Mouse (Mus musculus) lung, adult 18-20 months (tissue): ENCODE measurements around the gene Matn3.
"Not testable (repeated sequence)": the region's sequence is repeated elsewhere in the genome, so short reads cannot be mapped to it uniquely, and the experiment has no call there.

Experiments used
- DNase-seq, 2 experiments: peaks; one replicate each; pipeline ENCODE4 v3.0.0; 2022; ENCODE audit warnings: mixed read lengths in 2 of 2

Gene Matn3

DNA sequence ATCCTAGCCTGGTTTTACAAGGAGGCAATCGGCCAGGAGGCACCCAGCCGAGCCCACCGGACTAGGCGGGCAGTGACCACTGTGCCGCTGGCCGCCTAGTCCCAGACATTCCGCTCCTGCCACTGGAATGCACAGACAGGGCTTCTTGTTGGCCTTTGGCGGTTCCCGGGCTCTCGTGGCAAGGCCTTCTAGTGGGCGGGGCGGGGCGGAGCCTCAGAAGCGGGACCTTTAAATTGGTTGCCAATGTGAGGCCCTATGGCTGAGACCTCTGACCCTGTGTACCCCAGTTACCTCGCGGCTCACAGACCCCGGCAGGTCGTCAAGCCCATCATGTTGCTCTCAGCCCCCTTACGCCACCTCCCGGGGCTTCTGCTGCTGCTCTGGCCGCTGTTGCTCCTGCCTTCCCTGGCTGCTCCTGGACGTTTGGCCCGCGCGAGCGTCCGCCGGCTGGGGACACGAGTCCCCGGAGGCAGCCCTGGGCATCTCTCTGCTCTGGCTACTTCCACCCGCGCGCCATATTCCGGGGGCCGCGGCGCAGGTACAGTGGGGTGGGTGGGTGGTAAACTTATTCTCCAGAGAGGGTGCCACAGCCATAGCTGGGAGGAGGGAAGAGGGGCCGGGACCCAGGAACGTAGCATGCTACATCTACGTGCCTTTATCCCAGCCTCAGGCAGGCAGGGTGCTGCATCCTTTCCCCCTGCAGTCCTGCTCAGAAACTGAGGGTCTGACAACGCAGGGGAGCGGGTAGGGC, at the start of gene Matn3:
Matn3 (plus strand) TSS at position 216 of the 751 bp plus-strand sequence.
- DNase-seq = peak; percentile 85 to 88

DNA sequence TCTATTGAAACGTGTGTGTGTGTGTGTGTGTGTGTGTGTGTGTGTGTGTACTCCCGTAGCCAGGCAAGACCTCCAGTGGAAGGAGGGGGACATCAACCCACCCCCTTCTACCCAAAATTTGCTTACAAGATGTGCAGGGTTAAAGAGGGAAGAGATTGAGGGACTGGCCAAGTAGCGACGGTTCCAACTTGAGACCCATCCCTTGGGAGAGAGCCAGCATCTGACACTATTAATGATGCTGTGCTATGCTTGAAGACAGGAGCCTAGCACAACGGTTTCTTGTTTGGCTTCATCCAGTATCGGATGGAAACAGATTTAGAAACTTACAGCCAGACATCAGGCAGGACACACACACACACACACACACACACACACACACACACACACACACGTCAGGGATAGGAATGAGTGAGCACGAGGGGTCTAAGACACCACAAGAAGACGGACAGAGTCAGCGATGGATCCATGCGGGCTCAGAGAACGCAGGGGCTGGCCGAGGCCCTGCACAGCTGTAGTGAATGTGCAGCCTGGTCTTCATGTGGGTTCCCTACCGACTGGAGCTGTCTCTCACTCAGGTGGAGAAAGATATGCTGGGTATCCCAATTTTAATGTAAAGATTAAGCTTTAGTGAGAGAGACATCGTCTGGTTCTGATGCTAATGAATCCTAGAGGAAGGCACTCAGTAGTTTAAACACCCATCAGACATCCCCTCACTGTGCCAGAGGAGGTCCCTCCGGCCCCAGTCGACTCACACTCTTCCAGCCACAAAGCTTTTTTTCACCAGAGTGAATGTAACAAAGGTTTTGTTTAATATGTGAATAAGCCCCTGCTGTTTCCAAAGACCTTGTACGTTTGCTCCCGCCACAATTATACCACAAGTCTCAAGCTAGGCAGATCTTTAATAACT, 48.6 kb upstream of the Matn3 start:
- DNase-seq = no peak

DNA sequence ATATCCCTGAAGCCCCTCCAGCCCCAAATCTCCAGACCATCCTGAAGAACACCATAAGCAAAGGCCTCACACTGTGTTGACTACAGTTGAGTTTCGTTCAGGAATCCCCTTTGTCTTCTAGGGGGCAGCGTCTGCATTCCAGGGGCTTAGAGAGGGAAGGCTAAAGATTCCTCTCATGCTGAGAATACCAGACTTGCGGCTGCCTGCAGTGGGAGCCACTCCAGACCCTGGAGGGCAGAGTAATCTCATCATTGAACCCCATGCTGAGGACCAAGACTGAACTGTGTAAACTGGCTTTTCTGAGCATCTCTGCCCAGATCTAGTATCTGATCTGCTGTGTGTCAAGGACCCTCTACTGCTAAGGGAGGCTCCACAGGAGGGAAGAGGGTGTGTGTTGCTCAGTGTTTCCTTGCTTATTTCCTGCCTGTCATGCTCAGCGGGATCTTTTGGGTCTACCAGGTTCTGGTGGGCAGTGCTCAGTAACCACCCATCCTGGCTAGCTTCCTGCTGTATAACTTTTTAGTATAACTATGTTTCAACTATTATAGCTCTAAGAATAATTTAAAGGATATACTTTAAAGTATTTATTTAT, 47.5 kb upstream of the Matn3 start:
- no peak for DNase-seq

DNA sequence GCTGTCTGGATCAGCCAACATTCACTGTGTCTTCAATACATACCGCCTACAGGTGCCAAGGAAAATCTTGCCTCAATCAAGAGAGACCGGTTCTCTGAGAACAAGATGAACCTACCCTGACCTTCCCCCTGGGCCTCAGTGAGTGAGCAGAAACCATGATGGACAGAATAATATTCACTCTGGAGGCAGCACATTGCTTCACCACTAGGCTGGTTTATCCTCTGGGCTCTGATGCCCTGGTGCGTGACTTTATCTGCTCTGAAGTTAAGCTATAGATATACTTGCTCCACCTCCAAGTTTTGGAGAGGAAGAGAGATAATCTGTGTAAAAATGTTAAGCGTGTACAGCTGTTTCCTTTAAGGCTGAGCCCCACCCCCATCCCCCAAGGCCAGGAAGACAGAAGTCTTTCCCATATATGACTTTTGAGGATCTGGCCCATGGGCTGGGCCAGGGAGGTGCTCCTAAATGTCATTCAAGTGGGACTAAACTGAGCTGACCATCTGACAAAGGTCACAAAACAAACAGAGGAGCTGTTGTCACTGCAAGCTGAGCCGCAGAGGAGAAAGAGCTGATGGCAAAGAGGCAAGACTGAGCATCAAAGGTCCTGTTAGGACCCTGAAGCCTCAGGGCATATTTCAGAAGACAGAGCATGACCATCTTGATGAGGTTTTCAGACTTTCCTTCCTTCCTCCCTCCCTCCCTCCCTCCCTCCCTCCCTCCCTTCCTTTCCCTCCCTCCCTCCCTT, 46.6 kb upstream of the Matn3 start:
- DNase-seq = no peak

DNA sequence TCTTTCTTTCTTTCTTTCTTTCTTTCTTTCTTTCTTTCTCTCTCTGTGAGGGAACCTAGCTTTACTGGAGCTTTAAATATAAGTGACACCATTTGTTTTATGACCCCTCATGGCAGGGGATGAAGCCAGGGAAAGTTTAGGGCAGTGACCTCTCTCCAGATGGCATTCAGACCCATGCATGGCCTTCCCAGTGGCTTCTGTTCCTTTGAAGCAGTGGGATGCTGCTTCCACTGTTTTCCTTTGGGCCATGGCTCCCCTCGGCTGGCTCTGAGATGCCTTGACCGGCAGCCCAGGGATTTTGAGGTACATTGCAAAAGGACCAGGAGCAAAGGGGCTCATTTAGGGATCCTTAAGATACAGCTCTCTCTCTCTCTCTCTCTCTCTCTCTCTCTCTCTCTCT, 45.8 kb upstream of the Matn3 start:
- no peak for DNase-seq

DNA sequence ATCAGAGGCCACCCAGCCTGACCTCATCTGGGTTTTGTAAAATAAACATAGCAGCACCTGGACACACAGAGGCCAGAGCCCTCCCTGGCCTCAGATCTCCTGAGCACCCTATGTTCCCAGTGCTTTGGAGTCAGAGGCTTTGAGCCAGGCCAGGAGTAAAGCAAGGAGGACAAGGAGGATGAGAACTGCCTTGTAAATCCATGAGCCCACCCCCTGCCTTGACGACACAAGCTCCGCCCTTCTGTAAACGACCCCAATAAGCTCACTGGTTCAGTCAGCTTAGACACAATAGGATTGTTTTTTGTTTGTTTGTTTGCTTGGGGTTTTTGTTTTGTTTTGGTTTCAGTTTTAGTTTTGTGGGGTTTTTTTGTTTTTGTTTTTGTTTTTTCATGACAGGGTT, 45.2 kb upstream of the Matn3 start:
- DNase-seq = no peak

DNA sequence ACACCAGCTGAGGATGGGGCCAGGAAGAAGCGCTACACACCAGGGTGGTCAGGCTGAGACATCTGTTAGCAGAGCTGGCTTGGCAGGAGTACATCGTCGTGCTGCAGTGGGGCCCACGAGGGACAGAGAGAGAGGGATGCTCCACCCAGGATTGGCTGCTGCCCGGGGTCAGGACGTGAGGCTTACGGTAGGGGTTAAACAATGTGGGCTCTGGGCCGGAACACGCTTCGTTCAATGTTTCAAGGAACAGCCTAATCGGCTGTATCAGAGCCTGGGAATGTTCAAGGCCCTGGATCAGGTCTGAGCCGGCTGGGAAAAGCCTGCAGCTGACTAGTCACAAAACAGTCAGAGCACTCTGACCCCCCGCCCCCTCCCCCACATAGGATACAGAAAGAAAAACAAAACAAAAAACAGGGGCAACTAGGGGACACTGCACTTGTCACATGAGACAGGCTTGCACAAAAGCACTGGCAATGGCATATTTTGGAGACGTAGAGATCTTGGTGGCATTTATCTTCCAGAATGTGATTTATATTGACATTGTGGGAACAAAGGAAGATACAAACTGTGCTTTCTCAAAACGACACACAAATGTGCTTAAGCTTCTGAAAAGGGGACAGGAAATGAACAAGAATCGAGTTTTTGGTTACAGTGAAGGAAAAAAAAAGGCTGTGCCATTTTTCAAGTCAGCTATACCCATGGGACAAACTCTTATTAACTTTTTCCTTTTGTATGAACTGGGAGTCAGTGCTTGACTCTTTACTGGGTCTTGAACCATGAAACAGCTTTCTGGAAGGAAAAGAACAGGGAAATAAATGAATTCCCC, 34.7 kb upstream of the Matn3 start:
- DNase-seq = no peak

DNA sequence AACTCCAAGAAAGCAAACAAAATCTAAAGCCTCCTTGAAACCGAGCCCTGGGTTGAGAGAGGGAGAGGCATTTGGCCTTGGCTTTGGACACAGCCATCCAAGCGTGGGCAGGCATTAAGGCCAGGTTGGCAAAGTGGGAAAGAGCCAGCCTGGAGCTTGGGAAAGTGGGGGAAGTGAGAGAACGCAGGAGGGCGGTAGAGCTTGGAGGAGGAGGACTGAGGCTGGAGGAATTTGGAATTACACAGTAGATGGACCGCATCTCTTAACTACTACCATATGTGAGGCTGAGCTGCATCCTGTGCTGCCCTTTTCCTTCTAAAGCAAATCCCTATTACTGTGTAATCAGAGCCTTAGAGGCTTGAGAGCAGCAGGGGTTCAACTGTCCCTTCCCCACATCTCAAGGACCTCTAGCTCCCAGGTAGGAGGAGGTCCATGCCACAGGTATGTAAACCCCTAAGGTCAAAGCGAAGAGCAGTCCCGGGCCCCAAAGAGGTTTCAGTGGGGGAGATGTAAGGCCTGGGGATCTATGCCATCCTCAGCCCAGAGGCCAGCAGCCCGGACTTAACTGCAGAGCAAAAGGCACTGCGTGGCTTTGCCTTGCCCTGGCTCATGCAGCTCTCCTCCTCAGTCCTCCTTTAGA, 33.9 kb upstream of the Matn3 start:
- peak in 1 of 2 experiments; percentile 37 for DNase-seq

DNA sequence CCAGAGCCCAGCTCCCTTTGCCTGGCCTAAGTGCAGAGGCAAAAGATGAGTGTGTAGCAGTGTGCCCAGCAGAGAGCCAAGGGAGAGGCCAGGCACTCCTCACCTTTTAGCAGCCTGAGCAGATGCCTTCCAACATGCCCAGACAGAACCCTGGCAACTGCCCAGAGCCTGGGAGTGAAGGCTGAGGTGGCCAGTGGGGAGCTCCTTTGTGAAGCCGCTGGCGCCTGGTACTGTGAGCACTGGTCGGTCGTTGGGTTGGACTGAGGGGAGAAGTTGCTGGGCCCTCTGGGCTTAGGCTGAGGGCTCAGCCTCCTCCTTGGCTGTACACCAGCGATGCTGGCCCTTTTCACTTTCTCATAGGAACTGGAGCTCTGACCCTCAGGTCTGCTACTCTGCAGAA, 31.4 kb upstream of the Matn3 start:
- DNase-seq = peak; percentile 58 to 69

DNA sequence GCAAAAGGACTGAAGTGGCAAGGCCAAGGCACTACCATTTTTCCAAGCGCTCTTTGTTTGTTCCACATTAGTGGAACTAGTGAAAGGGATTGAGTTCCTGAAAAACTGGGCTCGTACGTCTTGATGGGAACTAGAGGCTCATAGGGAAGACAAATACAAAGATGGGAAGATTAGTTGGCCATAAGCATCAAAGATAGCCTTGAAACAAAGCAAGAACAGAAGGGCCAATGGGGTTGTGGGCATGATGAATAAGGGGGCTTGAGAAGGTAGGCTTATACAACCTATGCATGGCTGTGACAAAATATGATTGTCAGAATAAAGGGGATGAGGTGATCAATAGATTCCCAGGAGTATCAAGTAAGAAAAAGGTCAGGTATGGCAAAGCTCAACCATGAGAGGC, 28.5 kb upstream of the Matn3 start:
- DNase-seq = no peak

DNA sequence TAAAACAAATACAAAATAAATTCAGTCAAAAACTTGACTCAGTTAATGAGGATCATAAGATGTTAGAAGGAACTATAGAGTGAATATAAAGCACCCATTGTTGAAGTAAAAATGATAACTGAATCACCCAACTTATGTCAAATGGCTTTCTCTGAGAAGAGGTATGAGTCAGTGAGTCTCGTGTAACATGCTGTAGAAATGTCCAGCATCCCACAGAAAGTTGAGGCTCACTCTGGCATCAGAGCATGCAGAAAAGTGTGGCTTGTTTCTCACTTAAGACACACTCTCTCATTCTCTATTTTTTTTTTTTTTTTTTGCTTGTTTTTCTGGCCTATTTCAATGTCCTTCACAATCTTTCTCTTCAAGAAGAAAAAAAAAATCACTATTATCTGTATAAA, 26.7 kb upstream of the Matn3 start:
- no peak for DNase-seq

DNA sequence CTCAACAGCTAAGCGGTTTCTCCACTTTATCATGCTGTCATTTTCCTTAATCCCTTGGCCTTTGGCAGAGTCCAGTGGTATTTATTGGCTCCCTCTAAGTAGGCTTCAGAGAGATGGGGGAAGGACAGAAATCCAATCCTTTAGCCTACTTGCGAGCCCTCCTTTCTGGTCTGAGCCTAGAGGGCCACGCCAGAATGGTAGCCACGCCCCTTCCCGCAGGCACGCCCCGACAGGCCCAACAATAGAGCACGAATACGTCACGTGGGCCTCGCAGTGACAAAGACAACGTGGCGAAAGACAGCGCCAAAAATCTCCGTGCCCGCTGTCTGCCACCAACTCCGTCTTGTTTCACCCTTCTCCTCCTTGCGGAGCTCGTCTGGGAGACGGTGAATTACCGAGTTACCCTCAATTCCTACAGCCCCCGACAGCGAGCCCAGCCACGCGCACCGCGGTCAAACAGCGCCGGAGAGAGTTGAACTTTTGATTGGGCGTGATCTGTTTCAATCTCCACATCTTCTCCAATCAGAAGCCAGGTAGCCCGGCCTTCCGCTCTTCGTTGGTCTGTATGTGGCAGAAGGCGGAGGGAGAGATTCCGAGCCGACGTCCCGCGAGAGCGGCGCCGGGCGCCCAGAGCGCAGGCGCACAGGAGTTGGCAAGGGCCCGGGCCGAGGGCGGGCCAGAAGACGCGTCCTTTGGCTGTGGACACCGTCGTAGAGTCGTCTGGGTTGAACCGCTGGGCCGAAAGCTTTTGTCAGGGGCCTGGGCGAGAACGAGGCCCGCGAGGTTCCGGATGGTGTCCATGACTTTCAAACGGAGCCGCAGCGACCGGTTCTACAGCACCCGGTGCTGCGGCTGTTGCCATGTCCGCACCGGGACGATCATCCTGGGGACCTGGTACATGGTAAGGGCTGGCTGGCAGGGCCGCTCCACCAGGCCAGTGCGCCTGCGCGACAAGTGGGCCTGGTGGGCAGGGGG, 26.0 kb upstream of the Matn3 start, which contains the start of gene Laptm4a:
Laptm4a (plus strand) TSS at position 271 of the 975 bp plus-strand sequence.
- peak; percentile 98 for DNase-seq

DNA sequence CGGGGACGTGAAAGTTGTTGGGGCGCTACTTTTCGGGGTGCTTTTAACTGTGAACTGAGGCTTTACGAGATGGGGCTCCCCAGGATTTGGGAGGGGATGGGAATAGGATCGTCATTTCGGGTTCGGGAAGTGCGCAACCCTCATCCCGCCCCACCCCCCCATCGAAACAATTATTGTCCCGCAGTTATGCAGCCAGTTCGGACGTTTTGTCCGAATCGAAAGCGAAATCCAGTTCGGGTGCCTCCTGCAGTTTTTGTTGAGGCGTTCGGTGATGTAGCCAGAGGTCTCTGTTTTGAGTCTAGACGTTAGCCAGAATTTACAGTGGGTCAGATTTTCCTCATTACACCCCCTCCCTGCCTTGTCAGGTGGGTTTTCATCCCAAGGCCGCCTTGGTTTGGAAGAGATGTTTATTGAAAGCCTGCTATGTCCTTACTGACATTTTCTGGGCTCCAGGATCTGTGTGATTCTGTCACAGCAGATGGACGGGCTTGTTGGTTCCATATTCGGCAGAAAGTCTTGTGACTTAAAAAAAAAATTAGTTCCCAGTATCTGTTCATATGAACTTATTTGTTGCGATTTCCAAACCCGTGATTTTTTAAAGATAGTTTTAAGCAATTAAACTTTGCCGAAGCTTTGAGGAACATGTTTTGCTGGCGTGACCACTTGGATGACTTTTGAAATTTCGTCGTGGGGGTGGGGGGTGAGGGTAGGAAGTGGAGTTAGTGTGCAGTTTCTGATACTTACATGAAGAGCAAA, 25.2 kb upstream of the Matn3 start:
- DNase-seq = peak in 1 of 2 experiments; percentile 71

DNA sequence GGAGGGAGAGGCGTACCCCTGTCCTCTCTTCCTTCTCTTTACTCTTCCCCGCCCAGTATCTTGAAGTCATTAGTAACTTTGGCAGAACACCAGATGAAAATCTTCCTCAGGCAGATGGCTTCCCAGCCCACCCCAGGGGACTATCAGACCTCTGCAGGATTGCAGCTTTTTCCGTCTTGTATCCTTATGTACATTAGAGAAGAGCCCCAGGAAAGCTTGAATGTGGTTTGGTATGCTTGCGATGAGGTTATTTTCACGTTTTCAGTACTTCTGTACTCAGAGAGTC, 24.7 kb upstream of the Matn3 start:
- DNase-seq = no peak

DNA sequence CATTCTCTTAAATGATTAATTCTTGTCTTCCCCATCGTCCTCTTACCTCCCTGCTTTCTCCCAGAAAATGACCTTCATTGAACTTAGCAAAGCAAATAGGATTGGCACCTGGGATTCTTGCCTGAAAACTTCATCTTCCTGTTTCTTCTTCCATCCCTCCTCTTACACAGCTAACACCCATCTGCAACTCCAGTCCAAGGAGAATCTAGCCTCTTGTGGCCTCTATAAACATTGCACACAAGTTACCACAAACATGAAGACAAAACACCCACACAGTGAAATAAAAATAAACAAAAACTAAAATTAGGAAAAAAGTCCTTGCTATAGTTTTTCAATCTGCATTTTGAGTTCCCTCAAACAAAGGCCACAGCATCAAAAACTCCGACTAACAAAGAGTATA, 24.1 kb upstream of the Matn3 start:
- DNase-seq = no peak

DNA sequence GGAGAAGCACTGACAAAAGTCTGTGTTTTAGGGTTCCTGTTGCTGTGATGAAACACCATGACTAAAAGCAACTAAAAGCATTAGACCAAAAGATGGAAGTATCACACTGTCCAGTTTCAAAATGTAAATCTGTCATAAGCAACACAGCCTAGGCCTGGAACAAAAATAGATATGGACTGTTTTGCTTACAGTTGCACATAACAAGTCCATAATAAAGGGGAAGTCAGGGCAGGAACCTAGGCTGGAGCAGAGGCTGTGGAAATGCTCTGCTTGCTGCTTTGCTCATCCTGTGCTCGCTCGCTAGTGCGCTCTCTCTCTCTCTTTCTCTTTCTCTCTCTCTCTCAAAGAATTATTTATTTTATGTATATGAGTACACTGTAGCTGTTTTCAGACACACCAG, 20.1 kb upstream of the Matn3 start:
- DNase-seq = no peak

DNA sequence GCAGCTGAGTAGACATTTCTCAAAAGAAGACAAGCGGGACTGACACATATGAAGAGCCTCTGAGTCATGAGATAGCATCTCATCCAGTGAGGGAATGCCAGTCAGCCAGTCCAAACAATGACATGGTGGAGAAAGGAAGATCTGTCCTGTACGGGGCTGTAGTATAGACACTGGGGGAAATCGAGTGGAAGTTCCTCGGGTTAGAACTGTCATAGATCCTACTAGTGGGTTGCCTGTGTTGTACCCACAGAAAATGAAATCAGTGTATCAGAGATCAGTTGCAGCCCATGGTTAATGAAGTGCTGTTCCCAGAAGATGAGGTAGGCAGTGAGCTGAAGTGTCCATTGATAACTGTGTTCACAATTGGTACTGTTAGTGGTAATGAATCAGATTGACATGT, 19.0 kb upstream of the Matn3 start:
- no peak for DNase-seq

DNA sequence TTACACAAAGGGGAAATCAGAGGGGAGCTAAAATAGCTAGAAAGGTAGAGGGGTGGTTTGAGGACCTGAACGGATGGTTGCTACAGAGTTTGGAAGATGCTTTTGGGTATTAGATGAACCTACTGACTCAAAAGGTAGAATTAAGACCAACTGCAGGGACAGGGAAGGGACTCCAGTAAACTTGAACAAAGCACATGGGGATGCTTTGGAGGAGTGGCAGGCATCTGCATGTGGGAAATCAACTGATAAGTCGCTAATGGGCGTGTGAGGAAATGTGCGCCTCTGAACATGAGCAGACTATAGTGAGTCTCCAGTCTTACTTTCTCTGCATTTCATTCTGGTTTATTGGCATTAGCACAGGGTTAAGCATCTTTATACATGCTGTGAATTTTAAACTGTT, 16.6 kb upstream of the Matn3 start:
- no peak for DNase-seq

DNA sequence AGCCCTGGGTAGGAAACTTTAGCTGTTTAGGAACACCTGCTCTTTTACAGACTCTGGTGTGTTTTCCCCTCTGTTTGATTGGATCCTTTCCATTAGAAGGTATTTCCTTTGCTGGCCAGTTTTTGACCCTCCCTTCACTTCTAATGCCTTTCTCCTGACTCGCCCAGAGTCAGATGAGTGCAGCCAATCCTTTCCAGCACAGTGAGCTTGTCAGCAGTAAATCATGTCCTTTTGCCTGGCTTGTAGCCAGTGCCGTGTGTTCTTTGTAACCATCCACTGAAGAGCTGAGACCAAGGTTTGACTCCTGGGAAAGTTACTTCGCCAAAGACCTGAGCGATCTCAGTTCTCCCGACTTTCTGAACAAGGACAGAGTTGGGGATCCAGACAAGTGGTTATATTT, 12.4 kb upstream of the Matn3 start:
- peak; percentile 42 to 45 for DNase-seq

DNA sequence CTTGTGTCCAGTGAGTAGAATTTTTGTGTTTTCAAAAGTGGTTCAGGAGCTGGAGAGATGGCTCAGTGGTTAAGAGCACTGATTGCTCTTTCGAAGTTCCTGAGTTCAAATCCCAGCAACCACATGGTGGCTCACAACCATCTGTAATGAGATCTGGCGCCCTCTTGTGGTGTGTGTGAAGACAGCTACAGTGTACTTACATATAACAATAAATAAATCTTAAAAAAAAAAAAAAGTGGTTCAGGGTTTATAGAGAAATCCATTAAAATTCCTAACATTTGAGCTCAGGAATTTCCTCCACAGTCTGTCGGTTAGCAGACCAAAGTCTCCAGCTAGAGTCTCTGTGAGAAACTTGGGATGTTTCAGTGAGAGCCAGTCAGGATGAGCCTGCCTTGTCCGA, 11.5 kb upstream of the Matn3 start:
- DNase-seq = not testable (repeated sequence)
